Mouse (Mus musculus) inflammation-experienced regulatory T-cells (primary cell): ENCODE results near the gene Map3k3. TPM values are rescaled to one million over a fixed set of nuclear protein-coding genes. Genes with fewer than 3 reads are reported as not detected.

Source experiments
- polyA plus RNA-seq, 2 experiments: library from polyadenylated mRNA; unstranded; fragments of 100-300 nt; shearing (Covaris generic); gene quantifications; one replicate each; pipeline ENCODE4 v1.2.1; 2017

Map3k3 gene
- polyA plus RNA-seq = 100 to 1,000 TPM in 1 of 2 experiments, 10 to 100 TPM in 1; 88.9 to 117 TPM

GRCm38 (mm10) chr11:106083708-106084701 is at the start of gene Map3k3:
Gene Map3k3, plus strand, starts transcription at chr11:106084613.

DNA sequence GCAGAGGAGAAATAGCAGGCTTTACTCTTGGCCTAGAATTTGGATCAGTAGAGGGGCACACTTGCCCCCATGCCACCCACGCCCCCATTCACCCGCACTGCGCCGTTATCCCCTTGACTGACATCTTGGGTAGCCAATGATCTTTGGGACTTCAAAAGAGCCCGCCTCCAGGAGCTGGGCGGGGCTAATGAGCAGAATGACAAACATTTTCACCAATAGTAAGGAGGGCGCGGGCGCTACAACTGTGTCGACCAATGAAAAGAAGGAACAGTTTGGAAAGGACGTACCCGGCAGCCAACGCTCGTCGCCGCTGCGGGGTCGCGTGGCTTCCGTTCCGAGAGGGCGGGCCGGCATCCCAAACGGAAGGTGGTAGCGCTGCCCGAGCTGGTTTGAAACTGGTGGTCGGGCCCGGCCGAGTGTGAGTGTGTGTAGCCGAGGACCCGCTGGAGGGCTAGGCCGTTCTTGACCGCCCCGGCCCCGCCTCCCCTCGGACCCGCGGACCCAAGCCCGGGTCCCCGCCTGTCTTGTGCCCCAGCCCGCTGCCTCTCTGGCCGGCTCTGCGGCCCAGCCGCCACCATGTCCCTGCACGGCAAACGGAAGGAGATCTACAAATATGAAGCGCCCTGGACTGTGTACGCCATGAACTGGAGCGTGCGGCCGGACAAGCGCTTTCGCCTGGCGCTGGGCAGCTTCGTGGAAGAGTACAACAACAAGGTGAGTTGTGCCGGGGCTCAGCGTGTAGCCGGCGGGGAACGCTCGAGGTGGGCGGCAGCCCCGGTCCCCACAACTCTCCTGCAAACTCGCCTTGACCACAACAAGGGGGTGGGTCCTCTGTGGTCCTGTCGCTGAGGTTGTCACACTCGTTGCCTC is 47.6 kb upstream of the Map3k3 start, which contains the start of gene Dcaf7:
Gene Dcaf7, plus strand, starts transcription at position 325 of the 870 bp plus-strand sequence.

GRCm38 (mm10) chr11:106065923-106066571 is 18.4 kb upstream of the Map3k3 start, which contains the start of gene Taco1:
Gene Taco1, plus strand, starts transcription at chr11:106066061.

GRCm38 (mm10) chr11:106160841-106161721 is 76.7 kb downstream of the Map3k3 start, which contains the start of the genes Gm10840 and Limd2:
Gene Gm10840, plus strand, starts transcription at chr11:106160850.
Gene Limd2, minus strand, starts transcription at chr11:106160860.

DNA sequence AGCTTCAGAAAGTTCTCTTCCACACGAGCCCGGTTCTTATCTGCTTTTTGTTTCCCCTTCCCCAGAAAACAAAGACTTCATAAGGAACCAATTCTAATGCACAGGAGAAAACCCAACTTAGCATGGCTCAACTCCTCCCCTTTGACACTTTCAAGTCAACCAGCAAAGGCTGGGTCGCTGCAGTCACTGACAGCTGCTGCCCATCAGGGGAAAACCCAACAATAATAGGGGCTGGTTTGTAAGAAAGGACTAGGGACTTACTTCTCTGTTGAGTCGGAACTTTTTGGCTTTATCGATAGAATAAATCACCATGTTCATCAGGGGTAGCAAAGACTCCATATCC is 117.7 kb downstream of the Map3k3 start, which contains the start of gene Strada:
Gene Strada, minus strand, starts transcription at position 46 of the 343 bp plus-strand sequence.

Other genes with a start within 250 kb of the Map3k3 start
- 1 to 10 TPM; 3.9 to 4.8 TPM for gene Cyb561, start 131.3 kb upstream of the Map3k3 start, polyA plus RNA-seq
- 1 to 10 TPM in 1 of 2 experiments, under 1 TPM in 1; 0.14 to 1.4 TPM for gene Ace, start 116.7 kb upstream of the Map3k3 start, polyA plus RNA-seq
- under 1 TPM in 1 of 2 experiments, not detected in 1; 0.71 TPM for gene Ace3, start 89.9 kb upstream of the Map3k3 start, polyA plus RNA-seq
- under 1 TPM; 0.11 to 0.38 TPM for gene Kcnh6, start 76.5 kb upstream of the Map3k3 start, polyA plus RNA-seq
- gene Dcaf7, start 47.7 kb upstream of the Map3k3 start, polyA plus RNA-seq = 100 to 1,000 TPM in 1 of 2 experiments, 10 to 100 TPM in 1; 81.3 to 108 TPM
- 10 to 100 TPM; 14.6 to 23.5 TPM for gene Taco1, start 18.6 kb upstream of the Map3k3 start, polyA plus RNA-seq
- 1 to 10 TPM; 1.2 to 4.5 TPM for gene Gm10840, start 76.2 kb downstream of the Map3k3 start, polyA plus RNA-seq
- gene Limd2, start 76.2 kb downstream of the Map3k3 start, polyA plus RNA-seq = 1,000 to 10,000 TPM; 1,428 to 1,622 TPM
- 10 to 100 TPM; 35.2 to 44.5 TPM for gene Strada, start 117.6 kb downstream of the Map3k3 start, polyA plus RNA-seq
- 100 to 1,000 TPM; 109 to 115 TPM for gene Ccdc47, start 131.7 kb downstream of the Map3k3 start, polyA plus RNA-seq
- 100 to 1,000 TPM in 1 of 2 experiments, 10 to 100 TPM in 1; 94.5 to 104 TPM for gene Ddx42, start 132.3 kb downstream of the Map3k3 start, polyA plus RNA-seq
- gene Ftsj3, start 171.5 kb downstream of the Map3k3 start, polyA plus RNA-seq = 10 to 100 TPM; 67.1 to 82.1 TPM
- 100 to 1,000 TPM; 177 to 179 TPM for gene Psmc5, start 171.5 kb downstream of the Map3k3 start, polyA plus RNA-seq
- 100 to 1,000 TPM; 151 to 190 TPM for gene Smarcd2, start 188.4 kb downstream of the Map3k3 start, polyA plus RNA-seq
- gene Tcam1, start 192.1 kb downstream of the Map3k3 start, polyA plus RNA-seq = under 1 TPM; 0.07 to 0.45 TPM
- gene Gh, start 217.3 kb downstream of the Map3k3 start, polyA plus RNA-seq = under 1 TPM in 1 of 2 experiments, not detected in 1; 0.55 TPM
- 10 to 100 TPM; 34.7 to 52.4 TPM for gene Cd79b, start 230.1 kb downstream of the Map3k3 start, polyA plus RNA-seq